In the genomic region with DNA sequence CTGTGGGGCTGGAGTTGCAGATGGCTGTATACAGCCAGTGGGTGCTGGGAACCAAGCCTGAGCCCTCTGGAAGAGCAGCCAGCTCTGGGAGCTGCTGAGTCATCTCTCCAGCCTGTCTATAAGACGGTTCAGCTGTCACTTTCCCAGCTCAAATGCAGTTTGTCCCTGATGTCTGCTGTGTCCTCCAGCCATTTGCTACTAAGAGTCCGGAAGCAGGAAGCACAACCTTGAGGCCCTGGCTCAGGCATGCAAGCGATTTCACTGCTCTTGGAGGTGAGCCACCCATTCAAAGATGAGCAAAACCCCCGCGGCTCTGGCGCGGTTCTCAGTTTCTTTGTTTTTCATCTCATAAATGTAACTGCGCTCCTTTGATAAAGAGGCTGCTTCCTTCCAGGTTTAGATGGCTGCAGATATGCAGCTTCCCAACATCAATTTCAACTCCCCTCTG, we compare ENCODE assay signal across 12 mouse cellular contexts. TPM values are rescaled to one million over a fixed set of nuclear protein-coding genes. Genes with fewer than 3 reads are reported as not detected.
DNase-seq lines count a peak whose midpoint lies in the region; ATAC-seq and TF ChIP-seq lines count a peak whose summit lies in the region.
"Had no signal": no experiment of that assay in that cellular context is flagged by ENCODE, and none has a peak within 500 bp of the region (broad histone marks: within the 10 kb centered on the region; RNA-seq: fewer than 3 reads in every experiment).

No protein-coding gene starts in this region.

- intact Hi-C loops in gastrocnemius, adult 2 months (cut with DNase I): no loop called here
- intact Hi-C loops in gastrocnemius, postnatal 36 days (cut with DNase I): no loop called here
- intact Hi-C loops in left cerebral cortex, postnatal 14 days (cut with DNase I): no loop called here

- H3K4me1 ChIP-seq in thymus, adult 2 months (replicated peaks; ENCODE audit: control insufficient read depth, insufficient read depth, low read length): peaks cover 10% of the 10 kb centered on the region
- H3K4me1 ChIP-seq: neural tube, embryonic 13.5 days had no signal

- no peak for TF ChIP-seq CTCF in gastrocnemius, adult 2 months (IDR thresholded peaks at IDR 0.05)
- no peak for TF ChIP-seq CTCF in thymus, adult 2 months (IDR thresholded peaks at IDR 0.05; ENCODE audit: borderline replicate concordance, control insufficient read depth, extremely low read depth, insufficient read depth, low read length, poor library complexity)

- no peak for TF ChIP-seq POLR2A in thymus, adult 2 months (IDR thresholded peaks at IDR 0.05; ENCODE audit: control insufficient read depth, extremely low read depth, insufficient read depth, low read length, poor library complexity)

- H3K27ac ChIP-seq in gastrocnemius, adult 2 months: no peak overlapping the region
- peak overlapping the region; percentile 47; the same call in 1 of the 2 replicates for H3K27ac ChIP-seq in thymus, adult 2 months (ENCODE audit: control insufficient read depth, insufficient read depth, low read length)
- H3K27ac ChIP-seq: neural tube, embryonic 13.5 days had no signal

- WGBS in thymus, adult 2 months: 14% methylated on average over 8 of the region's 8 CpGs

- 0 out of 2 replicates have a peak overlapping the region, but pooled peaks have one; percentile 13 for H3K4me3 ChIP-seq in gastrocnemius, adult 2 months
- H3K4me3 ChIP-seq in thymus, adult 2 months (ENCODE audit: control insufficient read depth, insufficient read depth, low read length): no peak overlapping the region; the same call in 1 of the 2 replicates
- H3K4me3 ChIP-seq: neural tube, embryonic 13.5 days had no signal

- DNase-seq in gastrocnemius, adult 2 months: no peak
- no peak for DNase-seq in gastrocnemius, postnatal 36 days
- DNase-seq in MEL-GATA-1-ER (ENCODE audit: extremely low read depth, low read depth) (peak; percentile 72), adipocyte (ENCODE audit: low spot score) (no peak)
- DNase-seq in thymus, adult 2 months: peak; percentile 41
- DNase-seq in cerebellum, adult 8-10 months: no peak
- no peak for DNase-seq in left cerebral cortex, postnatal 14 days (ENCODE audit: low spot score in 2 of 2)
- DNase-seq: gastrocnemius, postnatal 25 days; lung, postnatal 14 days had no signal

- H3K36me3 ChIP-seq in thymus, adult 2 months (ENCODE audit: control insufficient read depth, insufficient read depth, low read length): no peaks in the 10 kb centered on the region
- H3K36me3 ChIP-seq: neural tube, embryonic 13.5 days had no signal

- ATAC-seq in inflammation-experienced regulatory T-cells, adult 6 months: peak; percentile 67
- ATAC-seq: intestine, postnatal 0 days had no signal

- no peaks in the 10 kb centered on the region for H3K27me3 ChIP-seq in thymus, adult 2 months (ENCODE audit: control insufficient read depth, insufficient read depth, low read length)
- H3K27me3 ChIP-seq: neural tube, embryonic 13.5 days had no signal

RNA-seq across cellular contexts. Expression of a gene that starts 17.2 kb away (rescaled TPM):
- total RNA-seq in gastrocnemius, adult 2 months (2021): 10 to 100 TPM; 43.9 to 46.9 TPM
- total RNA-seq in gastrocnemius, postnatal 36 days (2021): 10 to 100 TPM; 42.7 to 44.5 TPM
- polyA plus RNA-seq in inflammation-experienced regulatory T-cells, adult 6 months (2017; shearing (Covaris generic)): 10 to 100 TPM; 12.3 to 17.3 (median 15.0) TPM
- 30.5 and 59.3 TPM in 2 replicates for polyA plus RNA-seq in thymus, adult 2 months (2012; rRNA removed)
- total RNA-seq in left cerebral cortex, postnatal 14 days (2021): 10 to 100 TPM; 23.8 to 30.1 TPM

Comparison
In these comparisons a context has a peak if more than half of its experiments do, and no peak if none do; other contexts are left out.
1. DNase-seq: peak in MEL-GATA-1-ER (single experiment) and thymus, adult 2 months (single experiment); none in gastrocnemius, adult 2 months (single experiment), gastrocnemius, postnatal 36 days (0 of 2), cerebellum, adult 8-10 months (single experiment), adipocyte (single experiment) and left cerebral cortex, postnatal 14 days (0 of 2).